Mouse (Mus musculus): ENCODE measurements around the gene Dab1.
A peak's percentile ranks its signal among the peaks of the same experiment; 100 is the strongest.

Dab1 gene

DNA sequence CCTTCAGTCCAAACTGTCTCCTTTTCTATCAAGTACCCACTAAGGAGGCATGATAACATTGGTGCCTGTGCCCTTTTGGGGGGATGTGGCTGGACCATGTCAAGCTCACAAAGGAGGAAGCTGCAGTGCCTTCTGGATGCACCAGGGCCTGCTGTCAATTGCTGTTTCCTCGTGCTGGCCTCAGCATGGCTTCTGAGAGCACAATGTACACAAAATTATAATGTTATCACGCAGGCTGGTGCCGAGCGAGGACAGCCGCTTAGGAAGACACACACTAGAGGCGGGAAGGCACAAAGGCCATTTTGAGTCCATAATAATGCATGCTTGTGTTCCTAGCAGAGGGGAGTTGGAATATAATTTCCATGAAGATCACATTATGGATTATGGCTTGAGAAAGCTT, 81.2 kb downstream of the Dab1 start:
- DNase-seq (ENCODE audit: low spot score in 2 of 2) = no peak

DNA sequence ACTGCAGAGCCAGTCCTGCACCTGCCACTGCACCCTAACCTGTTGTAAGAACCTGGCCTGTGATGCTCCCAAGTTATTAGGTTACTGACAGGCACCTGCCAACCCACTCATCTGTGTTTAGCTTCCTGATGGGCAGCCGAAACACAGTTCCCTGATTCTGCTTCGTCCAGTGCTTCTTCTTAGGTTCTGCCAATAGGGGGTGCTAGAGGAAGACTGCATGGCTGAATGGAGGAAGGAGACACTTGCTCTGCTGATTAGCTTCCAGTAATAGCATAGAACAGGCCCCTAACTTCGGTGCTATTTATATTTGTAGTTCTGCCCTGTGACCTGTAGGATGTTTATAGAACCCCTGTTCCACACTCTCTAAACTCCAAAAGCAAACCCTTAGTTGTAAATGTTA, 83.0 kb downstream of the Dab1 start:
- DNase-seq (ENCODE audit: low spot score in 2 of 2) = peak in 1 of 2 experiments; percentile 3

DNA sequence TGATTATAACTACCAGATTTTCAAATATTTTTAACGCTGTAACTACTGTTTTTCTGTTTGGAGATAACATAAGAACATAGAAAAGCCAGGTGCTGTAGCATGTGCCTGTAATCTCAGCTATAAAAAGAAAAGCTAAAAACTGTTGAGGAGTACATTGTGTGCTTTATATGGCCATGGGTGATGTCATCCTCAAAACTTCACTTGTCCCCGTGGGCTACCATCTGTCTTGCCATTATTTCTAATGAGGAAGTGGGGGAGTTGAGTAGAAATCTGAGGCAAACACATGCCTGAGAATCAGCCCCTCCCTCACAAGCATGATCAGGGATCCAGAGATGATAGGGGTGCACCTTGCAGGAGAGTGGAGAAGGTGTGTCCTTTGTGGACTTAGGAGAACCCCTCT, 85.3 kb downstream of the Dab1 start:
- no peak for DNase-seq (ENCODE audit: low spot score in 2 of 2)

DNA sequence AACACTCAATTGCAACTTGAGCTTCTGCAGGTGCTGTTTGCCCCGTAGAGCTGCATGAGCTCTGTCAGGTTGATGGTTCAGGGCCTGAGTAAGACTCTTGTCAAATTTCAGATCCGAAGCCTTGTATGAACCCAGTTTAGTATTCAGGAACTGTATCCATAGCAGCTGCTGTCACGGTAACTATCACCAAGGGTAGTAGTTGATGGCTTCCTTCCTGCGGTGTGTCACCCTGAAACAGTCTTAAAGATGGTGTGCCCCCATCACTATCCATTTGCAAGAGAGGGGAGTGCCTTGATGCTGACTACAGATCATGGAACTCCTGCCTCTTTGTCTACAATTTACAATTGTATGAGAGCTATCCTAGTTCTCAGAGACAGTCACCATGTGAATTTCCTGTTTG, 87.3 kb downstream of the Dab1 start:
- no peak for DNase-seq (ENCODE audit: low spot score in 2 of 2)

DNA sequence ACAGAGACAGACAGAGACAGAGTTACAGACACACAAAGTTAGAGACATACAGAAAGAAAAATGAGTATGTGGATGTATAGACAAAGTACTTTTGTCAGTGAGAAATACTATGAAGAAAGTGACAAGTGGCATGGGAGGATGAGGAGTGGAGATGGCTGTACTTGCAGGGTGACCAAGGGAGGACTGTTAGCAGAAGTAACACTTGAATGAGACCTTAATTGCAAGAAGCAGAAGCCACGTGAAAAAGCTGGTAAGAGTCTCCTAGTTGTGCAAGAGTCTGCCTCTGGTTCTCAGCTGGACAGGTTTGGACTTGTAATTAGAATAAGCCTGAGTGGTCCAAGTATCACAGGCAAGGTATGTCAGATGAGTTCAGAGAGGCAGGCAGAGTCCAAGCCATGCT, 88.0 kb downstream of the Dab1 start:
- DNase-seq (ENCODE audit: low spot score in 2 of 2) = no peak

DNA sequence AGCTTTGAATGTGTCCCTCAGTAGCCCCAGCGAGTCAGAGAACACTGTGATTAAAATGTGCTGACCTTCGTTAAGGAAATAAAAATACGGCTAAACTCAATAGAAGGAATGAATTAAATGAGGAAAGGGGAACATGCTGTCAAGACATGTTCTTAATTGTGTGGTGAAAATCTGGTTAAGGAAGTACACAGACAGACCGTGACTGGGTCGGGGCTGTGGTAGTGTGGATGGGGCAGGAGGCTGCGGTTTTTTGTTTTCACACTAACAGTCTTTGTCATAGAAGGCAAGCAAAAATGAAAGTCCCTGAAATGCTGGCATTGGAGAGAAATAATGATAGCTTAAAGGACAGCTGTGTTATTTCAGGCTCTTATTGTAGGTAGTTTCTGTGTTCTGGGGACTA, 92.2 kb downstream of the Dab1 start:
- DNase-seq (ENCODE audit: low spot score in 2 of 2) = no peak

DNA sequence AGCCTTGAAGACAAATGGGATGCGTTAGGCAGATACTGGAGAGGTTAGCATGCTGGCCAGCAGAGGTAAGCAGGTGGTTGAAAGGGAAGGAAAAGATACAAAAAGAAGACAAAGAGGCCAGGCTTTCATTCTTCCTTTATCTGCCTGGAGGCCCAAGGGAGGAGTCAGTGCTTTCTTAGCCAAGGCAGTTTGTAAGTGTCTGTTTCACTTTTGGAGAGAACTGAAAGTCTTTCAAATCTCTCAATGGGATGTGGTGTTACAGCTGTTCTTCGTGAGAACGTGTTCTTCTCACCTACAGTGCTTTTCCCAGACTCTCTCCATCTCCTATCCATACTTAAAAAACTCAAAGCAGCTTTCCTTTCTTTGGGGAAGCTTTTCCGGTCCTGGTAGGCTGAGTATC, 94.8 kb downstream of the Dab1 start:
- no peak for DNase-seq (ENCODE audit: low spot score in 2 of 2)

DNA sequence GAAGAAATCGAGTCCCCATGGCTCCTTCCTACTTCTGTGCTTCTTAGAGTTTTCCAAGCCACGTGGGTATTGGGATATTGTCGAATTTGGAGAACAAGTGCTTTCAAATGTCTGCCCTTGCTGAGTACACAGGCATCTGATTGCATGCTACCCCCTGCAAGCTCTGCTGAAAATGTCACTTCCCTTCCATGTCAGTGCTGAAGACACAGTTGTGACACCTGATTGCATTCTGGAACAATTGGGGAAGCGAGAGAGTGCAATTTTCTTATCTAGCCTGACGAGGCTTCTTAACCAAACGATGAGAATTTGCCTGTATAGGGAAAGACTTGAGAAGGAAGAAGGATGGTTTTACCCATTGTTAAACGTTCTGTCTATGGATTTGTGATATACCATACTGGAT, 95.8 kb downstream of the Dab1 start:
- DNase-seq (ENCODE audit: low spot score in 2 of 2) = no peak

DNA sequence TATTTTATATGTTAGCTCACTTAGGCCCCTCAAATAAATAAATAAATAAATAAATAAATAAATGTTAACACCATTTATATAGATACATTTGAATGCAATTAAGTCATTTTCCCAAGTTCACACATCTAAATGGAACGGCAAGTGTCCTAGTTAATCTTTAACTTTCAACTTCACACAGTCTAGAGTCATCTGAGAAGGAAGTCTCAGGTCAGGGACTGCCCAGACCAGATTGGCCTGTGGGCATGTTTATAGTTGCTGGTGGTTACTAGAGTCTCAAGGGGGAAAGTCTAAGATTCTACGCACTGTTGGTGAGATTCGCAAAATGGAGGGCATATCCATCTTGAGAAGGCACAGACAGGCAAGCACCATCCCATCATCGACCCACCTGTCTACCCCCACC, 96.4 kb downstream of the Dab1 start:
- no peak for DNase-seq (ENCODE audit: low spot score in 2 of 2)

DNA sequence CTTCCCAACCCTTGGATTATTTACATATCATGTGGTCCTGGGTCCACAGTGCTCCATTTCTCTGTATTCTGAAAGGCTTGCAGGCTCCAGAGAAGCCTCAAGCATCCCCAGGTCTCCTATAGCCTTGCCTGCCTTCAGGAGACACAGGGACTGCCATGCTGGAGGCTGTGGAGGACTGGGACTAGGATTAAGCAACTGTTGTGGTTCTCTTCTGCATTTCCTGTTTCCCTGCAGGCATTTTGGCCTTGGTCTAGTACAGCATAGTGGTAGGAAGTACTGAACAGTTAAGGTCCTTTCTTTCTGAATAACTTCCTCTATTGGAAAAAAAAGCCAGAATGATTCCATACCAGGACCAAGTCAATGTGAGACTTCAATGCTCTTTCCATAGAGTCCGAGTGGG, 103.6 kb downstream of the Dab1 start:
- DNase-seq (ENCODE audit: low spot score in 2 of 2) = no peak

DNA sequence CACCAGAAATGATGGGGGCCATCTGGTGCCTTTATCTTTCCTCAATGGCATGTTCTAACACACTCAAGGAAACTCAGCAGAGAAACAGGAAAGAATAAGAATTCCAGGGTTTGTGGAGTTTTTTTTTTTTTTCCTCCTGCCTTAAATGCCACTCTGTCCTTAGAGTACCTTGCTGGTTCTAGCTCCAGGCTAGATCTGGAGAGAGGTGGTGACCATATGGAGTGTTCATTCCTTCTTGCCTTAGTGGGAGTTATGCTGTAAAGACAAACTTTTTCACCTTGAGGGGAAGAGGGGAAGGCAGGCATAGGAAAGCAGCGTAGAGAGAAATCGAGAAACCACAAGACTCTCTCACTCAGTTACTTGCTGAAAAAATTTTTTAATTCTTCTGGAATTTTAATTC, 107.3 kb downstream of the Dab1 start:
- DNase-seq (ENCODE audit: low spot score in 2 of 2) = no peak

DNA sequence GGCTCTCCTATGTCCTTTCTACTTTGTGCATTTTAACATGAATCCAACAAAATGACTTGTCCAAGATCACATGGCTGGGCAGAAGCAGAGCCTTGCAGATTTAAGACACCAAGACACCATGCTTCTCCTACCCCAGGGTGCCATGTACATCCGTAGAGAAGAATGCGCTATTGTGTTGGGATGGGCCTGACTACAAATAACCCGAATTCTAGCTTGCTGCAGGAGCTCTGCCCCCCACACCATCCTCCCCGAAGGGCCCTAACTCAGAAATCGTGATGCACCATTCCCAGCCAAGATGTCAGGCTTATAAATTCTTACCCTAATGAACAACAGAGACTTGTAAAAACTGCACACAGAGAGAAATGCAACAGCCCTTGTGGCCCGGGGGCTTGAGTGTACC, 118.0 kb downstream of the Dab1 start:
- no peak for DNase-seq (ENCODE audit: low spot score in 2 of 2)

DNA sequence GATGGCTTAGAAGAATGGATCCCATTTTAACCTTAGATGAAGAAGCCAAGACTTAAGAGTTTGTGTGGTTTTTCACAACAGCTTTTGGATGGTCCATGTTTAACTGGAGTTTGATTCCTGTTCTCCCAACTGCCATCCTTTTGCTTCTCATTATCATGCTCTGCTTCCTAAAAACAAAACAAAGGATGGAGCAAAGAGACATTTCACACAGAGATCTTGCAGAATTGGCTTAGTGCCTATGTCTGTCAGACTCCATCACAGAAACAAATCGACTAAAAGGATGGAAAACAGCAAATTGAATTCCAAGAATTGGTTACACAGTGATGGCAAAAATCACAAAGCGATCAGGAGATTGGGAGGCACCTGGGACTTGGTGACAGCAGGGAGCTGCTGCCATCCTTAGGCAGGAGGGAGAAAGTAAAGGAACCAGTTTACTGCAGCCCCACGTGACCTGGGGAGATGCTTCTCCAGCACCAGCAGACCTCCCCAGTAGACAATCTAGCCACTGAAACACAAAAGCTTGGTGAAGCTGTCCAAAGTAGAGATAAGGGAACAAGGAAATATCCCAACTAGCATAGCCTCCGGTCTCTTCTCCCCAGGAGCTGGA, 132.2 kb downstream of the Dab1 start:
- no peak for DNase-seq (ENCODE audit: low spot score in 2 of 2)

DNA sequence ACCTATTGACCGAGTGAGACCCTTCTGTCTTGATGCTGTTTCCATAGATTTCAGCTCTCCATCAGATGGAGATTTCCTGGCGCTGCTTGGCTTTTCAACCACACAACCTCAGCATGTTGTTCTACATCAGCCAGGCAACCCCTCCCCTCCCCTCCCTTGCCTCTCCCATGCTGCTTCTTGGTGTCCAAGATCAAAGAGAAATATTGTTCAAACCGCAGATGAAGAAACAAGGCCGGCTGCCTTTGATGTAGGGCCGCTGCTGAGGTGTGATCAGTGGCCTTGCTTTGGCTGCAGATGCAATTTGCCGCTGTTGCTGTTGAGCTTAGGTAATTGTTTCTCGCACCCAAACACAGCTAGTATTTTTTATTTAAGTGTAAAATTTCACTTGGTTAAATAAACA, 135.4 kb downstream of the Dab1 start:
- DNase-seq (ENCODE audit: low spot score in 2 of 2) = no peak

DNA sequence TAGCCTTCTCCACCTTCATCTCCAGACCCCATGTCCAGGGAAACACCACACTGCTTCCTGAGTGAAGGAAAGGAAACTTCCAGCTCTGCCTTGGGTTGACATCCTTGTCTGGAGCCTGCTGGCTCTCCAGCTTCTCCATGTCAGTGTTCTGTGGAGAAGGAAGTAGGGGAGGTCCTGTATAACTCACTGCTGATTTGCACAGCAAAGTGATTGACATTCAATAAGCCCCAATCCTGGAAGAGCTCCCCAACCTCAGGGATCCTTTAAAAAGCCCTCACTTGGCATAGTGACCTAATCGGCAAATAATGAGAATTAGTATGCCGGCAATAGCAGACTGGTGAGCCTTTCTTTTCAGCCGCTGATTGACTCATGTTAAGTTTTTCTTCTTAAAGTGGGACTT, 138.1 kb downstream of the Dab1 start:
- no peak for DNase-seq (ENCODE audit: low spot score in 2 of 2)

DNA sequence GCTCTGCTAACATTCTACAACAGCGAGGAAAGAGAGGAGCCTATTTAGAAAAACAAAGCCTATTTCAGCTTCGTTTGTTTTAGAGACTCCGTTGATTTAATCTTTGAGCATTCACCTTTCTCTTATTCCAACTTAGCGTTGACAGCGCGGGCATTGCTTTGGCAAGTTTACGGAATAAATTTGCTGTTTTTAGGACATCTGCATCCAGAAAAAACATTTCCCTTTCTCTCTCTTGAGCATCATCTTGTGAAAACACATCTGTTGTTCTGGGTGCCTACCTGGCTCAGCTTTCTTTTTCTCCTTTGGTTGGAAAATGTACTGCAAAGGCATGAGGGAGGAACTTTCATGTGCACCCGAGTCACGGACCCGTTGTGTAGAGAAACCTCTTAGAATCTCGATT, 143.3 kb downstream of the Dab1 start:
- DNase-seq (ENCODE audit: low spot score in 2 of 2) = no peak

DNA sequence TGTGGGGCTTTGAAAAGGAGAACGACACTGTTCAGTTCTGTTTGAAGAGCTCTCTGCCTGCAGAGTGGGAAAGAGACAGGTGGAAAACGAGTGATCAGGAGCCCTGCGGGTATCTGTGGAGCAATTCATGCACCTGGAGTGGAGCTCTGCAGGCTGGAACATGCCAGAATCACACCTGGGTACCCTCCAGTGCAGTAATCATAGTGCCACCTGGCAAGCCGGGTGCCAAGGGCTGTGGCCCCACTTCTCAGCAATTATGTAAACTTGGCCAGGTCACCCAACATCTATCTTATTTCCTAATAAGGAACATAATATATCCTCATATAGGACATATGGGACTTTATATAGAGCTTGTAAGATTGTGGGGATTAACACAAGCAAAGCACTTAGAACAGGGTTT, 156.6 kb downstream of the Dab1 start:
- no peak for DNase-seq (ENCODE audit: low spot score in 2 of 2)

DNA sequence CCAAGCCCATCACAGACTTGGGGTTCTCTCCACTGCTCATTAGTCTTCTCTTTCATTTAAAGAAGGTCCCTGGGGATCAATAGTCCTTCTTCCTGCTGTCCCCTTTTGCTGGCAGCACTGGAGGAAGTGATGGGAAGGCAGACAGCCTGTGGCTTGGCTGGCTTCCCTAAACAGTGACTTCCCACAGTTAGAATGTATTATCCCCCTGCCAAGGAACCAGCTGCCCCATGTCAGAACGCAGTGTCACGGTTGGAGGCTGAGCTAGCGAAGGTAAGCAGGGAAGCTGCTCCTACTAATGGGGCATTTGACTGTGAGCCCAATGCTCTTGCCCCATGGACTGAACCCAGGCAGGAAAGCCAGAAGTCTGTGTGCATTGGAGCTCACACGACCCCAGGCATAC, 162.2 kb downstream of the Dab1 start:
- no peak for DNase-seq (ENCODE audit: low spot score in 2 of 2)

DNA sequence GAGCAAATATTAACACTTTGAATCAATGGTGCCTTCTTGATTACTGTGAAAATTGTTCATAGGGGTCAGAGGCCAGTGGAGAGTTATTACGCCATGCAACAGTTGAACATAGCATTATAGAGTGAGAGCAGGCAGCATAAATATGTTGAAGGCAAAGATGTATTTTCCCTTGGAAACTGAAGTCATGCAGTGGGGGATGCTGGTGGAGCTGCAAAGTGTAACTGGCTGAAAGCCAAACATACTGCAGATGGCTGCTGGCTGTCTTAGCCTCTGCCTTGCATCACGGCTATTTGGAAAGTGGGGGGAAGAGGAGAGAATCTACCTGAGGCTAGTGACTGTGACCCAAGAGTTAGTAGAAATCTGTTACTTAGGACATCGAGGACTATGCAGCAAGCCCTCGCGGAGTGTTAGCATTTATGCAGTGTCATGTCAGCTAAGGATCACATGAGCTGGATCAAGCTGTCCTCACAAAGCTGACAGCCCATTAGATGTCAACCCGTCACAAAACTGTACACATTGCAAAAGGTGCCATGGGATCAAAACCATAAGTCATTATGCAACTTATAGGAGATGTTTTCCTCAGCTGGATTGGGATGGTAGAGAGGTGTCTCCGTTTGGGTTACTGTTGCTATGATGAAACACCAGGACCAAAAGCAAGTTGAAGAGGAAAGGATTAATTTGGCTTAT, 164.5 kb downstream of the Dab1 start:
- DNase-seq (ENCODE audit: low spot score in 2 of 2) = no peak

DNA sequence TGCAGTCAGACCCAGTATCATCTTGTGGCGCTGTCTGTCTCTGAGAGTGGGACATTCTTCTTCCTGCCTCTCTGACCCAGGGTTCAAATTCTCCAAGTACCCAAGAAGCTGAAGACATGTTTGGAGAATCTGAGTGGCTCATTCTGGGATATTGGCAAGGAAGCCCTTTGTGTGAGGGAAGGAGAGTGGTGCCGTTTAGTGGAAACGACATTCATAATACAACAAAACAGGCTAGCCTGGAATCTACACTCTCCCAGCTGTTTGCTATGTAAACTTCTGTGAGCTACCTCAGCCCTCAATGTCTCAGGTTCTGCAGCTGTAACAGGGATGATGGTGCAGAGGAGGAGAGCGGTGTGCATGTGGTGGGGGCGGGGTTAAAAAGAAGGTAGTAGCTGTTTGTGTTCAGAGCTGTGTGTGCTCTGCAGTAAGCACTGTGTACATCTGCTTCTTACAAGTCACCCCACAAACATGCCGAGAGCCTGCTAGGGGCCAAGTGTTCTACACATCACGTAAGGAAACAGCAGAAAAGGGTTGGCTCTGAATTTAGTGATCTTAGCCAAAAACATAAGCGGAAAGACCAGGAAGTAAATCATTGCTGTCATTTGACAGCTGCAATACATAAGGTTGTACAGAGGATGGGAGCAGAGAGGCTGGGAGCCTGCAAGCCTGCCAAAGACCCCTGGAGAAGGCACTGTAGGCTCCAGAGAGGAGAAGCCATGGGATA, 174.6 kb downstream of the Dab1 start:
- no peak for DNase-seq (ENCODE audit: low spot score in 2 of 2)

DNA sequence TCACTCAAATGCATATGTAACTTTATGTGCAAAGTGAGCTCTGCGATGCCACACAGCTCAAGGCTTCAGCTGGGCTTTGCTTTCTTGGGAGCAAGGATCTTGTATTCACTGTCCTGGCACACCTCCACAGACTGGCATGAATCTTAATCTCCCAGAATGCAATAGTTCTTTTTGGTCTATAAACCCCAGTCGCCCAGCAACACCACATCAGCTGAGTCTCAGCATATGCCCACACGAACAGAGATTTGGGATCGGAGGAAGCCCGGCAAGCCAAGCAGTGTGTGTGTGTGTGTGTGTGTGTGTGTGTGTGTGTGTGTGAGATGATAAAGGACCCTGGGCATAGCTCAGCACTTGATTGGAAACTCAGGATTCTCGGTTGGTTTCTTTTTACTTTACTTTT, 177.3 kb downstream of the Dab1 start:
- DNase-seq (ENCODE audit: low spot score in 2 of 2) = no peak

DNA sequence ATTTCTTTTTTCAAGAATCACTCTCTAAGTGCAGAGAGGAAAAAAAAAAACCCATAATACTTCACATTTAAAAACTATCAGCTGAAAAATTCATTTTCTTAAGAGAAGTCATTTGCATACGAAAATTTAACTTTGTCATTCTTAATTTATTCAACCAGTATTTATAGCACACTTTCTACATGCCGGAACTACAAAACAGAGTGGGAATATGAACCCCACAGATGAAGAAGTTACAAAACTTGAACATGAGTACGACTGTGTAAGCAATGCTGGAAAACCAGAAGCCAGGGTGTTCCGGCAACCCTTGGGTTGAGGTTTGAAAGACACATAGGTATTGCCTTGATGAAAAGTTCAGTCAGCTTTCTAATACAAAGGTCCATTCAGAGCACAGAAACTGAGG, 183.3 kb downstream of the Dab1 start:
- DNase-seq (ENCODE audit: low spot score in 2 of 2) = no peak

DNA sequence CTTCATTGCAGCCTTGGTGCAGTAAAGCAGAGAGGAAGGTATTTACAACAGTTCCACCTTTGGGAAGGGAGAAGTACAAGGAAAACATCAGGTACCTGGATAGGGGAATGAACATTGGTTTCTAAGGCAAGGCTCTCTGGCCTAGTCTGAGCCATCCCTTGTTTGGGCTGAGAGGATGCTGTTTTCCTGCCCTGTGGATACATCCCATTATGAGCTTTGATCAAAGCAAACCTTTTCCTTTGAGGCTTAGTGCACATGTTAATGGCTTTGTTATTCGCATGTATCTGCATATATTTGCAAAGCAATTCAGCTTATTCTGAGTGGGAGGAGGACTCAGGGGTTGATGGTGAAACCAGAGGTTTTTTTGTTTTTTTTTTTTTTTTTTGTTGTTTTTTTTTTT, 185.3 kb downstream of the Dab1 start:
- no peak for DNase-seq (ENCODE audit: low spot score in 2 of 2)
